Mouse (Mus musculus) limb, embryonic 12.5 days (tissue): ENCODE data around the gene Pif1. TPM values are rescaled to one million over a fixed set of nuclear protein-coding genes. Genes with fewer than 3 reads are reported as not detected.

Source experiments
- ATAC-seq: fragments of 200-750 bp; cut with Nextera tagmentation; 2 replicates; pipeline ENCODE4 v1.8.0; 2017; ENCODE audit warnings: low read depth, moderate TSS enrichment; ENCODE audit not compliant: insufficient number of reproducible peaks, insufficient read depth, low FRiP score, low TSS enrichment
- H3K27ac ChIP-seq: fragments of 300-500 bp; sonication (generic); 2 replicates; pipeline ENCODE4 v1.5.1; 2016; ENCODE audit warnings: mild to moderate bottlenecking, moderate library complexity
- H3K27me3 ChIP-seq: fragments of 300-500 bp; sonication (generic); 2 replicates; pipeline ENCODE4 v1.6.1; 2016; ENCODE audit warnings: mild to moderate bottlenecking, moderate library complexity
- H3K36me3 ChIP-seq: fragments of 300-500 bp; sonication (generic); 2 replicates; pipeline ENCODE4 v1.6.1; 2016; ENCODE audit warnings: mild to moderate bottlenecking, moderate library complexity
- H3K4me1 ChIP-seq: fragments of 300-500 bp; sonication (generic); replicated peaks from 2 replicates; pipeline ENCODE4 v1.6.1; 2016
- H3K4me2 ChIP-seq: fragments of 300-500 bp; sonication (generic); 2 replicates; pipeline ENCODE4 v1.6.1; 2016; ENCODE audit warnings: mild to moderate bottlenecking, moderate library complexity
- H3K4me3 ChIP-seq: fragments of 300-500 bp; sonication (generic); replicated peaks from 2 replicates; pipeline ENCODE4 v1.5.1; 2016; ENCODE audit warnings: mild to moderate bottlenecking
- H3K9ac ChIP-seq: fragments of 300-500 bp; sonication (generic); replicated peaks from 2 replicates; pipeline ENCODE4 v1.6.1; 2016; ENCODE audit warnings: mild to moderate bottlenecking, moderate library complexity
- H3K9me3 ChIP-seq: fragments of 300-500 bp; sonication (generic); 2 replicates; pipeline ENCODE4 v1.6.1; 2016; ENCODE audit warnings: mild to moderate bottlenecking, moderate library complexity
- WGBS: fragments of 180-500 bp; shearing (Covaris S2); methylation state at CpG from one replicate; pipeline ENCODE4 v1.1.7; 2016; 5-methylcytosine and 5-hydroxymethylcytosine counted together
- polyA plus RNA-seq: library from polyadenylated mRNA; unstranded; fragments of >200 nt; fragmentation: Nextera tagmentation; extraction: Ambion mirVana; gene quantifications from 2 replicates; pipeline ENCODE4 v1.2.1, GENCODE M21; 2016

Pif1 gene
- polyA plus RNA-seq, 1 experiment from 2014 or later, result 22.8 TPM

- H3K27ac ChIP-seq, result no peak overlapping the region
- H3K36me3 ChIP-seq, result 0 out of 2 replicates have a peak, but pooled peaks cover 7% of the 10 kb centered on the region
- H3K4me2 ChIP-seq, result no peak overlapping the region
- 93% methylated on average over 3 of the region's 3 CpGs for WGBS
- no peak overlapping the region for H3K4me3 ChIP-seq
- peaks cover 34% of the 10 kb centered on the region for H3K4me1 ChIP-seq
- H3K9me3 ChIP-seq, result no peaks in the 10 kb centered on the region
- H3K27me3 ChIP-seq, result no peaks in the 10 kb centered on the region
- no peak for ATAC-seq
- no peak overlapping the region for H3K9ac ChIP-seq
Measured at GRCm38 (mm10) chr9:65549139-65549538, 37.8 kb upstream of the Pif1 start.

- H3K4me1 ChIP-seq, result peaks cover 38% of the 10 kb centered on the region
- H3K4me3 ChIP-seq, result no peak overlapping the region
- no peak overlapping the region for H3K27ac ChIP-seq
- no peaks in the 10 kb centered on the region for H3K27me3 ChIP-seq
- 0 out of 2 replicates have a peak, but pooled peaks cover 7% of the 10 kb centered on the region for H3K36me3 ChIP-seq
- no peak overlapping the region for H3K9ac ChIP-seq
- H3K4me2 ChIP-seq, result no peak overlapping the region
- ATAC-seq, result no peak
- WGBS, result 85% methylated on average over 5 of the region's 5 CpGs
- no peaks in the 10 kb centered on the region for H3K9me3 ChIP-seq
Measured at GRCm38 (mm10) chr9:65549643-65550042, 37.3 kb upstream of the Pif1 start.

DNA sequence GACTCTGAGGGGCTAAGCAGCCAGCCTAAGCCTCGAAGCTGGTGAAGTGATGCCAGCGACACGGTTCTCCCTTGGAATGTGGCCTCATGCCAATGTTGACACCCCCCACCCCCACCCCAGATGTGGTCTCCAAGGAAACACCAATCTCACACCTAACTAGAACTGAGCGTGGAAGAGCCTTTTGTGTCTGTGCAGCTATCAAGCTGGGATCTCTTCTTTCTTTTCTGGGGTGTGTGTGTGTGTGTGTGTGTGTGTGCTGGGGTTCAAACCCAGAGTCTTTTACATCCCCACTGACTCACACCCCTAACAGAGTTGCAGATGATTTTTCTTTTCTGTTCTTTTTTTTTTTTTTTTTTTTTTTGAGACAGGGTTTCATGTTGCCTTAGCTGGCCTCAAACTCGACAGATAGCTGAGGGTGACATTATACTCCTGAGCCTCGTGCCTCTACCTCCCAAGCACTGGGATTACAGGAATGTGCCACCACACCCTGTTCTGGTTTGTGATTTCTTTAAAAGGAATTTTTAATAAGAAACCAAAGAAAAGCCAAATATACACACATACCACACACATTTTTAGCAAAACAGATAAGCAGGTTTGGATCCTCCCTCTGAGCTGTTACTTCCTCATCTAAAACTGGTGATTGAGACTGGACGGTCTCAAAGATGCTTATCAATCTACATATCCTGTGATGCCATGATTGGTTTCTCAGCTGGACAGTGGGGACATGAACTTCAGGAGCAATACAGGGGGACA lies 36.7 kb upstream of the Pif1 start:
- Histone ChIP-seq H3K4me3 (no peak overlapping the region), H3K27me3 (no peaks in the 10 kb centered on the region), H3K36me3 (0 out of 2 replicates have a peak, but pooled peaks cover 9% of the 10 kb centered on the region), H3K4me1 (peaks cover 42% of the 10 kb centered on the region), H3K9me3 (no peaks in the 10 kb centered on the region), H3K4me2 (no peak overlapping the region), H3K9ac (no peak overlapping the region), H3K27ac (peak overlapping the region; percentile 91)
- WGBS, result 35% methylated on average over 7 of the region's 7 CpGs
- no peak for ATAC-seq

DNA sequence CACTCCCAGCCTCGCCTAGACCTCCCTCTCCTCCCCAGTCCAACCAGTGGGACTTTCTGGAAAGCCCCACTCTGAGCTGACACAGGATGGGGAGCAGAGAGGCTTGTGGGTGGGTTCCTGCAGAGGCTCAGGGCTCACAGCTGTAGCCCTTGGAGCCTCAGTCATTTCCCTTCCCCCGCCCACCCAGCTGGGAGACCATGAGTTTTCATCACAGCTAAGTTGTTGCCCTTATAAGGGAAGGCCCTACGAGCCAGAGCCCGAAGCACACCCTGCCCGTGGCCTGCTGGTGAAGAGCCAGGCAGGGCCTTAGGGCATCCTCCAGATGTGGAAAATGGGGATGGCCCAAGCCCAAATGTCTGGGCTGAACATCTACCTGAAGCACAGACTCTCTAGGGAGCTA lies 35.9 kb upstream of the Pif1 start:
- 12% methylated on average over 5 of the region's 5 CpGs for WGBS
- peaks cover 16% of the 10 kb centered on the region for H3K36me3 ChIP-seq
- ATAC-seq, result peak; percentile 81
- H3K9me3 ChIP-seq, result no peaks in the 10 kb centered on the region
- H3K4me2 ChIP-seq, result no peak overlapping the region
- peak overlapping the region; percentile 91 for H3K27ac ChIP-seq
- H3K9ac ChIP-seq, result no peak overlapping the region
- H3K4me3 ChIP-seq, result no peak overlapping the region
- no peaks in the 10 kb centered on the region for H3K27me3 ChIP-seq
- peaks cover 34% of the 10 kb centered on the region for H3K4me1 ChIP-seq

DNA sequence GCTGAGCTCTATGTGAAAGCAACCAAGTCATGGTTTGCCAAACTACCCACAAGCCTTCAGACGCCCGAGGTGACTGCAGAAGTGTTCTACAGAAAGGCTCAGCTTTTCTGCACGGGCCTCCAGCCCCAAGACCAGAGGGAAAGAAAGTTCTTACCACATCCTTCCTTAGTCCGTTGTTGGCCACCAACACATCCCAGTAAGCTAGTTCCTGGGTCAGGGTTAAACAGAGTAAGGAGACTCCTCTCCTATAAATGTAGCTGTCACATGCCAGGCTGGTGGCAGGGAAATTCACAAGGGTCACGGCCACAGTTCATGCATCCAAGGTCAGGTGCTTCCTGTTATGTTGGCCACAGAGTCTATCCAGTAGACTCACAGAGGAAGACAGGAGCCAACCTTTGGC lies 34.8 kb upstream of the Pif1 start:
- 91% methylated on average over 5 of the region's 5 CpGs for WGBS
- H3K36me3 ChIP-seq, result peaks cover 28% of the 10 kb centered on the region
- no peak overlapping the region for H3K27ac ChIP-seq
- peaks cover 31% of the 10 kb centered on the region for H3K4me1 ChIP-seq
- H3K27me3 ChIP-seq, result no peaks in the 10 kb centered on the region
- H3K9ac ChIP-seq, result no peak overlapping the region
- no peaks in the 10 kb centered on the region for H3K9me3 ChIP-seq
- no peak overlapping the region for H3K4me2 ChIP-seq
- no peak for ATAC-seq
- no peak overlapping the region for H3K4me3 ChIP-seq

DNA sequence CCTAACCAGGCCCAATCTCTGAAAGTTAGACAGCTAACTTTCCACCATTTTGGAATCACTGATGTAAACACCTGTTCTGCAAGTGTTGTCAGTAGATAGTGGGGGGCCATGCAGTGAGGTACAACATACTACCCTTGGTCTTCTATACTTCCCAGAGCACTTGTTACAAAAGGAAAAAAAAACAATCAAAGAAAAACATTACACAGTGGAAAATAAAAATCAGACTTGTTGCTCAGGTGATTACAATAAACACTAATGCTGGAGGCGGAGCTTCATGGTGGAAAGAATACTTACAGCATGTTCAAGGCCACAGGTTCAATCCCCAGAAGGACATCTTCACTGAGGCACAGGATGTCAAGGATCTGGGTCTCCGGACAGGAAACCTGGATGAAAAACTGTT lies 34.2 kb upstream of the Pif1 start:
- WGBS, result 94% methylated on average over 2 of the region's 2 CpGs
- peaks cover 31% of the 10 kb centered on the region for H3K4me1 ChIP-seq
- no peak for ATAC-seq

DNA sequence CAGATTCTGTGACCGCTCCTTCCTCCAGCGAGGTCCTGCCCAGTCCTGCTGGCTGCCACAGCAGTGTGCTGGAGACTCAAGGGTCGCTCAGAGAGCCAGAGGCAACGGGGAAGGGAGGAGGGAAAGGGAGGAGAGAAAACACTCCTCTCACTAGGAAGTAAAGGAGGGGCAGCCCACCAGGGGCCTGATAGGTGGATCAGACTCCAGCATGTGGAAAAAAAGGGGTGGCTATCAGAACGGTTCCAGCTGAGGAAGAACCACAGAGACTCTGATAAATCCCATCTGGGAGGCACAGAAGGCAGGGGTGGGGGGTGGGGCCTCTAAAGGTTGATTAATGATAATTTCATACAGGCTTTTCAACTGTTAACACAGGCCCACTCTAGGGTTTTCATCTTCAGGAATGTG lies 32.0 kb upstream of the Pif1 start:
- no peak overlapping the region for H3K4me3 ChIP-seq
- 11% methylated on average over 5 of the region's 5 CpGs for WGBS
- no peak overlapping the region for H3K9ac ChIP-seq
- H3K27ac ChIP-seq, result peak overlapping the region; percentile 50; the same call in 1 of the 2 replicates
- H3K36me3 ChIP-seq, result peaks cover 47% of the 10 kb centered on the region
- no peaks in the 10 kb centered on the region for H3K27me3 ChIP-seq
- ATAC-seq, result no peak
- no peak overlapping the region for H3K4me2 ChIP-seq
- H3K4me1 ChIP-seq, result peaks cover 37% of the 10 kb centered on the region
- H3K9me3 ChIP-seq, result no peaks in the 10 kb centered on the region

More for the DNA sequence above, 34.2 kb upstream of the Pif1 start:
- Histone ChIP-seq H3K4me3 (no peak overlapping the region), H3K36me3 (peaks cover 33% of the 10 kb centered on the region), H3K27ac (no peak overlapping the region), H3K4me2 (no peak overlapping the region), H3K9ac (no peak overlapping the region), H3K9me3 (no peaks in the 10 kb centered on the region), H3K27me3 (no peaks in the 10 kb centered on the region)

DNA sequence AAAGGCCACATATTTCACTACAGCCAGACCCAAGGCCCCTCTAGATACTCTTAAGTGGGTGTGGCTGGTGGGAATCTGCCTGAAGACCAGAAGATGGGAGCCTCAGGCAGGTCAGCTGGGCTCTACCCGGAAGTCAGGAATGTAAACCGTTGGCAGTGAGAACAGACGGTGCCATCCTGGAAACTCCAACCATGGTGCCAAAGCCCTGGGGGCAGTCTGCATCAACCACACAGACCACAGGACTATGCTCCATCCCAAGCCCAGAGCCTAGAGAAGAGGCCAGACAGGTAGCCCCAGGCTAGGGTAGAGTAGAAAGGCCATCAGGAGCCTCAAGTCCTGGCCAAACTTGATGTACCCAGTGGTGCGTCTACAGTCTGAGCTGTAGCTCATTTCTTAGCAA lies 31.3 kb upstream of the Pif1 start:
- WGBS, result 90% methylated on average over 4 of the region's 4 CpGs
- ATAC-seq, result no peak
- peaks cover 52% of the 10 kb centered on the region for H3K36me3 ChIP-seq
- H3K27ac ChIP-seq, result peak overlapping the region; percentile 50; the same call in 1 of the 2 replicates
- H3K4me1 ChIP-seq, result peaks cover 33% of the 10 kb centered on the region
- H3K4me2 ChIP-seq, result no peak overlapping the region
- H3K27me3 ChIP-seq, result no peaks in the 10 kb centered on the region
- no peak overlapping the region for H3K4me3 ChIP-seq
- H3K9me3 ChIP-seq, result no peaks in the 10 kb centered on the region
- H3K9ac ChIP-seq, result no peak overlapping the region

DNA sequence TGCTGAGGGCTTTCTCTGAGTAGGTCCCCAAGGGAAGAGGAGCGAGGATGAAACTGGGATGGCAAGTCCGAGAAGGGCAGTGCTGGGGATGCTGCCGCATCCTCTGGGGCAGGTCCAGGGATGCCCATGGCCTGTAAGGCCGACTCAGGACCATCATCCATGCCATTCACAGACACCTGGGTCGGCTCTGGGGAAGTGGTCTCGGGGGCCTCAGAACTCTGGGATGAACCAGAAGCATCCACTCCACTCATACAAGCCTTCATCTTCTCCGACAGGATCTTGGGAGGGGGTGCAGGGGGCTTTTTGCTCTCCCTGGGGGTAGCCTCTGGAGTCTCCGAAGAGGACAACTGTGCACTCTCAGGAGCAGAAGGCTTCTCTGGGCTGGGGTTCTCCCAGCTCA lies 30.6 kb upstream of the Pif1 start:
- H3K27ac ChIP-seq, result no peak overlapping the region
- ATAC-seq, result no peak
- no peak overlapping the region for H3K4me2 ChIP-seq
- H3K27me3 ChIP-seq, result no peaks in the 10 kb centered on the region
- no peaks in the 10 kb centered on the region for H3K9me3 ChIP-seq
- H3K4me3 ChIP-seq, result no peak overlapping the region
- H3K36me3 ChIP-seq, result peaks cover 56% of the 10 kb centered on the region
- peaks cover 25% of the 10 kb centered on the region for H3K4me1 ChIP-seq
- WGBS, result 94% methylated on average over 8 of the region's 8 CpGs
- H3K9ac ChIP-seq, result no peak overlapping the region

GRCm38 (mm10) chr9:65556979-65557378 lies 30.0 kb upstream of the Pif1 start:
- Histone ChIP-seq H3K9ac (no peak overlapping the region), H3K27me3 (no peaks in the 10 kb centered on the region), H3K36me3 (peaks cover 63% of the 10 kb centered on the region), H3K9me3 (no peaks in the 10 kb centered on the region), H3K4me2 (no peak overlapping the region), H3K27ac (no peak overlapping the region), H3K4me3 (no peak overlapping the region), H3K4me1 (peaks cover 31% of the 10 kb centered on the region)
- WGBS, result 95% methylated on average over 5 of the region's 5 CpGs
- ATAC-seq, result no peak

DNA sequence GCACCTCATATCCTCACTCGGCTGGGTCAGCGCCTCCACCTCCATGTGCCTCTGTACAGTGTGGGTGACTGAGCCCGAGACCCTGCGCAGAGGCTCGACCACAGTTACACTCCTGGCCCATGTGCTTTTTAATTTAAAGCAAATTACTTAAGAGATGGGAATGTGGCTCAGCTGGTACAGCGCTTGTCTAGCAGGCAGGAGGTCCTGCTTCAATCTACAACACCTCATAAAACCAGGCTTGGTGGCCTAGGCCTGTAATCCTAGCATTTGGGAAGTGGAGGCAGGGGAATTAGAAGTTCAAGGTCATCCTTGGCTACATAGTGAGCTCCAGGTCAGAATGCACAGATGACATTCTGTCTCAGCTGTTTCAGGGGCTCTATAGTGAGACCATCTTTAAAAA lies 28.2 kb upstream of the Pif1 start:
- no peak overlapping the region for H3K9ac ChIP-seq
- ATAC-seq, result peak; percentile 41; the same call in 1 of the 2 replicates
- H3K4me1 ChIP-seq, result peaks cover 36% of the 10 kb centered on the region

DNA sequence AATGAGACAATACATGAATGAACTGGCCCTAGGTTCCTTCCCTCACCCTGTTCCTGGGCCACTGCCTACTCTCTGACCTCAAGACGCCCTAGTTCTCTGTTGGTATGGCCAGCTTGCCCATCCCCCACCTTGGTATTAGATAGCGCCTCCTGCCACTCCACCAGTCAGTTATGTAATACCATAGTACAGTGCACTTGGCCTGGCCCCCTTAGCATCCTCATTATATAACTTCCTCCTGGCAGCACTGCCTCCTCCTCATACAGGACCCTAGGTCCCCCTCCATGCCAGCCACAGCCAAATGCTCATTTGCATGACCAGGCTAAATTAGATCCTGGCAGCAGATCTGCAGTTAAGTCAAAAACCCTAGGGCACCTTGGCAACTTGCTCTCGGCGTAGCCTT lies 25.9 kb upstream of the Pif1 start:
- ATAC-seq, result no peak
- no peak overlapping the region for H3K4me2 ChIP-seq
- no peaks in the 10 kb centered on the region for H3K9me3 ChIP-seq
- H3K4me1 ChIP-seq, result peaks cover 26% of the 10 kb centered on the region
- 88% methylated on average over 4 of the region's 4 CpGs for WGBS
- H3K36me3 ChIP-seq, result peaks cover 79% of the 10 kb centered on the region
- no peak overlapping the region for H3K27ac ChIP-seq
- H3K9ac ChIP-seq, result no peak overlapping the region
- no peaks in the 10 kb centered on the region for H3K27me3 ChIP-seq
- H3K4me3 ChIP-seq, result no peak overlapping the region

More for the DNA sequence above, 28.2 kb upstream of the Pif1 start:
- Histone ChIP-seq H3K9me3 (no peaks in the 10 kb centered on the region), H3K36me3 (peaks cover 73% of the 10 kb centered on the region), H3K27me3 (no peaks in the 10 kb centered on the region), H3K27ac (no peak overlapping the region), H3K4me3 (no peak overlapping the region), H3K4me2 (no peak overlapping the region)
- 49% methylated on average over 6 of the region's 6 CpGs for WGBS
